Mouse (Mus musculus) lung, embryonic 14.5 days (tissue): ENCODE results near the gene Tnni3. TPM values are rescaled to one million over a fixed set of nuclear protein-coding genes. Genes with fewer than 3 reads are reported as not detected.
"Not testable (repeated sequence)": the region's sequence is repeated elsewhere in the genome, so short reads cannot be mapped to it uniquely, and the experiment has no call there.

Experiments
- ATAC-seq: fragments of 200-750 bp; cut with Nextera tagmentation; 2 replicates; pipeline ENCODE4 v1.8.0; 2017; ENCODE audit warnings: mild to moderate bottlenecking, moderate TSS enrichment, moderate library complexity; ENCODE audit not compliant: insufficient read depth
- DNase-seq: peaks from one replicate; pipeline ENCODE4 v3.0.0-alpha.2; 2015
- H3K27ac ChIP-seq: fragments of 300-500 bp; sonication (generic); 2 replicates; pipeline ENCODE4 v1.5.1; 2014; ENCODE audit warnings: low read depth, mild to moderate bottlenecking, moderate library complexity
- H3K27me3 ChIP-seq: fragments of 300-500 bp; sonication (generic); 2 replicates; pipeline ENCODE4 v1.6.1; 2014; ENCODE audit warnings: low read length, control low read depth; ENCODE audit not compliant: insufficient read depth
- H3K36me3 ChIP-seq: fragments of 300-500 bp; sonication (generic); 2 replicates; pipeline ENCODE4 v1.6.1; 2014; ENCODE audit warnings: control low read depth; ENCODE audit not compliant: insufficient read depth
- H3K4me1 ChIP-seq: fragments of 300-500 bp; sonication (generic); 2 replicates; pipeline ENCODE4 v1.6.1; 2014; ENCODE audit warnings: antibody characterized with exemption, control low read depth; ENCODE audit not compliant: insufficient read depth
- H3K4me2 ChIP-seq: fragments of 300-500 bp; sonication (generic); 2 replicates; pipeline ENCODE4 v1.6.1; 2014; ENCODE audit warnings: mild to moderate bottlenecking
- H3K4me3 ChIP-seq: fragments of 300-500 bp; sonication (generic); 2 replicates; pipeline ENCODE4 v1.5.1; 2014; ENCODE audit warnings: low read depth, low read length
- H3K9ac ChIP-seq: fragments of 300-500 bp; sonication (generic); 2 replicates; pipeline ENCODE4 v1.6.1; 2014
- H3K9me3 ChIP-seq: fragments of 300-500 bp; sonication (generic); 2 replicates; pipeline ENCODE4 v1.6.1; 2016; ENCODE audit warnings: low read depth, low read length, control low read depth
- CTCF ChIP-seq: IDR thresholded peaks from 2 replicates; pipeline ENCODE4 v1.5.1; 2016; ENCODE audit warnings: antibody characterized with exemption, low read depth
- WGBS: fragments of 180-500 bp; shearing (Covaris S2); extraction: QIAGEN DNeasy Blood & Tissue Kit; methylation state at CpG from one replicate; pipeline ENCODE4 v1.1.7; 2014; 5-methylcytosine and 5-hydroxymethylcytosine counted together
- polyA plus RNA-seq: library from polyadenylated mRNA; unstranded; fragments of >200 nt; fragmentation: Nextera tagmentation; extraction: Ambion mirVana; gene quantifications from 2 replicates; pipeline ENCODE4 v1.2.1, GENCODE M21; 2014

Tnni3 gene
- polyA plus RNA-seq, result 5.3 and 47.0 TPM in 2 replicates

DNA sequence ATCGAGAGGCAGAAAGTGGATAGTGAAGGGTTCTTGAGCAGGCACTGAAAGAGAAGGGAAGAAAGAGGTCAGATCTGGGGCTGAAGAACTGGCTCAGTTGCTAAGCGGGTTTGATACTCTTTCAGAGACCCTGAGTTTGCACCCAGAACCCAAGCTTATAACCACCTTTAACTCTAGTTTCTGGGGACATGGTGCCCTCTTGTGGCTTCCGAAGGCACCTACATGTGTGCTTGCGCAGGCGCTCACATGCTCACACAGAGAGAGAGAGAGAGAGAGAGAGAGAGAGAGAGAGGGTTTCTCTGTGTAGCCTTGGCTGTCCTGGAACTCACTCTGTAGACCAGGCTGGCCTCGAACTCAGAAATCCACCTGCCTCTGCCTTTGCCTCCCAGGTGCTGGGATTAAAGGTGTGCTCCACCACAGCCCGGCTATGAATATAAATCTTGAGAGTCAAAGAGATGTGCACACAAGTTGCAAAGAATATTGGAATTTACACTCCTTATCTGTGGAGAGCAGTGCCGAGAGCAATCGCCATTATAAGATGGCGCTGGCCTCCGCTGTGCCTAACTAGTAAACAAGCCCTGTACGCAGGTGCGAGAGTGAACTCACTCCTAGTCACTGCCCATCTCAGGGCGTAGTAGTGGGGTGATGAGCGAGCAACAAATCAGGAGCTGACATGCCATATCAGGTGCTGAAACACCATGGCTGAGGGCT is at the start of gene Tnni3:
Tnni3 (minus strand) TSS at position 18 of the 711 bp plus-strand sequence.
- not testable (repeated sequence) for H3K9ac ChIP-seq, ATAC-seq, H3K9me3 ChIP-seq, H3K4me1 ChIP-seq, H3K4me3 ChIP-seq, H3K27ac ChIP-seq, H3K4me2 ChIP-seq, H3K36me3 ChIP-seq
- peak; percentile 83 for DNase-seq
- 65% methylated on average over 15 of the region's 15 CpGs for WGBS
- H3K27me3 ChIP-seq, result peaks cover 10% of the 10 kb centered on the region
- peak; percentile 76 for TF ChIP-seq CTCF

DNA sequence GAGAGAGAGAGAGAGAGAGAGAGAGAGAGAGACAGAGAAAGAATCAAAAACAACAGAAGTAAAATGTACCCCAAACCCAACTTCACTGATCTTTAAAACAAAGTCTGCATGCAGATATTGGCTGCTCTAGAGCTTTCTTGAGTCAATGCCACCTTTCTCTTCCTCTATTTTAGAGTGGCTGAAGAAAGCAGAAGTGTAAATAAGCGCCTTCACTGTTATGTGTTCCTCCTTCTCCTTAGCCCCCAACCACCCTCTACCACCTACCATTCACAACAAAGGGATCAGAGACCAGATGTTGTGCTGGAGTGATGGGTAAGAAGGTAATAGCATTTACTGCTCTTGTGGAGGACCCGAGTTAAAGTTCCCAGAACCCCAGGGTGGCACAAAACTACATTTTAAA is 48.3 kb upstream of the Tnni3 start:
- DNase-seq, H3K9me3 ChIP-seq, H3K36me3 ChIP-seq, H3K4me1 ChIP-seq, H3K4me3 ChIP-seq, ATAC-seq, H3K27ac ChIP-seq, H3K4me2 ChIP-seq, H3K9ac ChIP-seq, H3K27me3 ChIP-seq: not testable (repeated sequence)
- 42% methylated on average over 2 of the region's 2 CpGs for WGBS

DNA sequence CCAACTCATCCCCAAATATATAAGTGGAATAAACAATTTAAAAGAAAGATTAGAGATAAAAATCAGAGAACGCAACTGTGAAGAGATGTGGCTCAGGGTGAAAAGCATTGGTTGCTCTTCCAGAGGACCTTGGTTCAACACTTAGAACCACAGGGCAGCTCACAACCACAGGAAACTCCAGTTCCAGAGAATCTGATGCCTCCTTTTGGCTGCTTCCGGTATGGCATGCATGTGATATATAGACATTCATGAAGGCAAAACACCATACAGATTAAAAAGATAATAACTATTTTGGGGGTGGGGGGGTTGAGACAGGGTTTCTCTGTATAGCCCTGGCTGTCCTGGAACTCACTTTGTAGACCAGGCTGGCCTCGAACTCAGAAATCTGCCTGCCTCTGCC is 38.6 kb upstream of the Tnni3 start:
- no peaks in the 10 kb centered on the region for H3K36me3 ChIP-seq
- DNase-seq (no peak), ATAC-seq (no peak)
- 85% methylated on average over 3 of the region's 3 CpGs for WGBS
- no peak overlapping the region for H3K4me3 ChIP-seq
- no peaks in the 10 kb centered on the region for H3K4me1 ChIP-seq
- H3K4me2 ChIP-seq, result no peak overlapping the region
- H3K27me3 ChIP-seq, result no peaks in the 10 kb centered on the region
- H3K27ac ChIP-seq, result no peak overlapping the region
- H3K9ac ChIP-seq, result no peak overlapping the region
- TF ChIP-seq CTCF, result no peak
- no peaks in the 10 kb centered on the region for H3K9me3 ChIP-seq

DNA sequence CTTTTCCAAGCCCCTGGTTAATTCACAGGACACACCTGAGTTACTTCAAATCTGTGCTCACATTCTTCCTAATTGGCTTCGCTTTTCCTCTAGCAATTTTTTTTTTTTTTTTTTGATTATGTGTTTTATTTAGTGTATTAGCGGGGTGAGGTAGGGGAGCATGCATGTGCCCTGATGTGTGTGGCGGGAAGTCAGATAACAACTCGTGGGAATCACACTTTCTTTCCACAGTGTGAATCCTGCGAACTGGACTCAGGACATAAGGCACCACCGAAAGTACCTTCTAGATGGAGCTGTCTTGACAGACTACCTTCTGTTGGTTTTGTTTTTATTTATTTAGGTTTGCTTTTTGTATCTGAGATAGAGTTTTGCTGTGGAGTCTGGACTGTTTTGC is 33.1 kb upstream of the Tnni3 start:
- Histone ChIP-seq H3K4me1 (no peaks in the 10 kb centered on the region), H3K36me3 (no peaks in the 10 kb centered on the region), H3K27ac (no peak overlapping the region), H3K9ac (no peak overlapping the region), H3K4me2 (no peak overlapping the region), H3K27me3 (no peaks in the 10 kb centered on the region), H3K4me3 (no peak overlapping the region), H3K9me3 (no peaks in the 10 kb centered on the region)
- TF ChIP-seq CTCF, result no peak
- DNase-seq (no peak), ATAC-seq (no peak)
- 63% methylated on average over 6 of the region's 6 CpGs for WGBS

DNA sequence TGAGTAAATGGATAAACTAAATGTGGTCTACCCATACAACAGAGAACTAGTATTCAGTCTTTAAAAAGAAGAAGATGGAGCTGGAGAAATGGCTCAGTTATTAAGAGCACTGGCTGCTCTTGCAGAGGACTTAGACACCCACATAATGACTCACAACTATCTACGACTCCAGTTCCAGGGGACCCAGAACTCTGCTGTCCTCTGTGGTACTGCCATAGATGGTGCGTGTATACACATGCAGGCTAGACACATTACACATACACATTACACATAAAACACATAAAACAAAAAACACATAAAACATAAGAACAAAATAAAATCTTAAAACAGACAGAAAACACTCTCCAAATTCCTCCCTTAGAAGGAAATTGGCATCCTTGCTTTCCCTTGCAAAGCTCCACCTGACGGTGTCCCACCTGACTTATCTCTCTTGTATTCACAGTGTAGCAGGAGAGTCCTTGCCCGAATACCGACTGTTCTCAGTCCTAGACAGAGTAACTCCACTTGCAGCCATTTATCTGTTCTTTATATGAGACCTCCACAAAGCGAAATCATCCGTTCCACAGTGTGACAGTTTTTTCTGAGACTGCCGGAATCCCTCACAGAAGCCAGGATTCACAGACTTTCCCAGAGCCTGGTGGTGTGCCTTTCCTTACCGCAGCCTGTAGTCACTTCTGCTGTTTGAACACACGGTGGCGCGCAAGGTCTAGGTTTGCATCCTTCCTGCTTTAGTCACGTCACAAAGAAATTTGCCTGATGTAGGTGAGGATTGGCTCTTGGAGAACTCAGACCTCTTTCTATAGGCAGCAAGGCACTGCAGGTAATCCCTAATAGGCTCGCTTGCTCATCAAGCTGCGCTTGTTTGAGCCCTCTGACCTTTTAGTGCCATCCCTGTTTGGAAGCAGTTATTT is 32.5 kb upstream of the Tnni3 start:
- no peaks in the 10 kb centered on the region for H3K9me3 ChIP-seq
- H3K27ac ChIP-seq, result no peak overlapping the region
- H3K4me3 ChIP-seq, result no peak overlapping the region
- no peaks in the 10 kb centered on the region for H3K36me3 ChIP-seq
- no peaks in the 10 kb centered on the region for H3K27me3 ChIP-seq
- H3K4me1 ChIP-seq, result no peaks in the 10 kb centered on the region
- 19% methylated on average over 15 of the region's 15 CpGs for WGBS
- peak; percentile 93 for DNase-seq
- peak; percentile 93 for ATAC-seq
- no peak overlapping the region for H3K9ac ChIP-seq
- TF ChIP-seq CTCF, result peak; percentile 97
- H3K4me2 ChIP-seq, result no peak overlapping the region

DNA sequence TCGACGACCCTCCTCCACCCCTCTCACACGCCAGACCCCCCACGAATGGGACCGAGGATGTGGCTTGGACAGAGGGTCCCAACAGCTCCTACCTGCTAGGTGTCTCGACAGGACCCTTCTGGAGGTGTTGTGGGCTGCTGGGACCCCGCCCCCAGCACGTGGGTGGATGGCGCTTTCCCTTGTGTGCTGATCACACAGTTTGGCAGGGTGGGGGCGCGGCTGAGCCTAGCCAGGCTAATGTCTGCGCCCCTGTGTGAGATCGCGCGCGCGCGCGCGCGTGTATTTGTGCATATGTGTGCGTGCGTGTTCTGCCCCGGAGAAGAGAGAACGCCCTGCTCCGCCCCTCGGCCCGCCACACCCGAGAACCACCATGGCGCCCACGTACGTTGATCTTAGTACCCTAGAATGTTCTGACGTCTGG is 23.2 kb upstream of the Tnni3 start, which contains the start of gene Syt5:
Syt5 (minus strand) TSS at position 321 of the 421 bp plus-strand sequence.
- H3K27ac ChIP-seq, result no peak within 1 kb of the TSS
- DNase-seq (peak; percentile 22), ATAC-seq (peak; percentile 55)
- no peaks in the 10 kb centered on the region for H3K9me3 ChIP-seq
- no peaks in the 10 kb centered on the region for H3K36me3 ChIP-seq
- WGBS, result 5% methylated on average over 33 of the region's 33 CpGs
- peak within 1 kb of the TSS; percentile 56 for H3K4me2 ChIP-seq
- H3K9ac ChIP-seq, result peak within 1 kb of the TSS; percentile 4; the same call in 1 of the 2 replicates
- H3K4me3 ChIP-seq, result peak within 1 kb of the TSS; percentile 29
- no peak for TF ChIP-seq CTCF
- H3K27me3 ChIP-seq, result 0 out of 2 replicates have a peak, but pooled peaks cover 3% of the 10 kb centered on the region
- 0 out of 2 replicates have a peak, but pooled peaks cover 6% of the 10 kb centered on the region for H3K4me1 ChIP-seq

DNA sequence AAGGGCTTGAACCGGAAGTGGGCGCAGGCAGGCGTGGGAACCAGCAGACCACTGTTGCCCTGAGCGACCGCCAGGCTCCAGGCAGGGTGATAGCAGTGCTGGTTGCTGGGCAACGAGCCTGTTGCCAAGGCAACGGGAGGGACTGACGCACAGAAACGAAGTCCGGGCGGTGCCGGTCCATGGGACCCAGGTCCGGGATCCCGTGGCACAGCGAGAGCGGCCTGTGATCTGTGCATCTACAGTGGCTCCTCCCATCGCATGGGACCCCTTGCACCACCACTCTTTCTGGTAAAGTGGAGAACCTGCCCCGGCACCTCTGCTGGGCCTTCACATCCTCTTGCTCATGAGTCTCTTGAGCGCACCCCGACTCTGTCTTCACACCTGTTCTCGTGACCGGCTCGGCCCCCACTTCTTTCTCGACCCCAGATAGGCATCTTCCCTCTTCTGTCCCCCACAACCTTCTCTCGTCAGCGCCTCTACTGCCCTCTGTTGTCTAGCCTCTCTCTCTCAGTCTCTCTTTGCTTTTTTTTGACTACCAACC is 22.6 kb upstream of the Tnni3 start:
- H3K9me3 ChIP-seq, result no peaks in the 10 kb centered on the region
- H3K27me3 ChIP-seq, result 0 out of 2 replicates have a peak, but pooled peaks cover 3% of the 10 kb centered on the region
- H3K4me2 ChIP-seq, result peak overlapping the region; percentile 56
- H3K4me1 ChIP-seq, result 0 out of 2 replicates have a peak, but pooled peaks cover 6% of the 10 kb centered on the region
- H3K9ac ChIP-seq, result no peak overlapping the region; the same call in 1 of the 2 replicates
- 2% methylated on average over 26 of the region's 26 CpGs for WGBS
- H3K36me3 ChIP-seq, result no peaks in the 10 kb centered on the region
- 0 out of 2 replicates have a peak, but pooled peaks have one; percentile 9 for TF ChIP-seq CTCF
- peak; percentile 78 for DNase-seq
- peak overlapping the region; percentile 29 for H3K4me3 ChIP-seq
- peak; percentile 86 for ATAC-seq
- no peak overlapping the region for H3K27ac ChIP-seq
